Mouse (Mus musculus) ES-Bruce4 (cell line): Measurements from ENCODE around the gene Plcd1. TPM values are rescaled to one million over a fixed set of nuclear protein-coding genes. Genes with fewer than 3 reads are reported as not detected.

ENCODE experiments used
- H3K27ac ChIP-seq: 2 replicates; pipeline ENCODE4 v1.5.1; 2012; ENCODE audit warnings: low read length, inconsistent platforms; ENCODE audit not compliant: insufficient read depth
- H3K27me3 ChIP-seq: 2 replicates; pipeline ENCODE4 v1.6.1; 2012; ENCODE audit warnings: mild to moderate bottlenecking, low read length, inconsistent platforms; ENCODE audit not compliant: control insufficient read depth, poor library complexity, insufficient read depth, severe bottlenecking
- H3K36me3 ChIP-seq: 2 replicates; pipeline ENCODE4 v1.6.1; 2012; ENCODE audit warnings: inconsistent platforms, mild to moderate bottlenecking, low read length, moderate library complexity; ENCODE audit not compliant: control insufficient read depth, poor library complexity, insufficient read depth, severe bottlenecking
- H3K4me1 ChIP-seq: one replicate; pipeline ENCODE4 v1.8.1; 2011; ENCODE audit warnings: low read length; ENCODE audit not compliant: control insufficient read depth, insufficient read depth
- H3K4me3 ChIP-seq: 2 replicates; pipeline ENCODE4 v1.5.1; 2011; ENCODE audit warnings: low read depth, mild to moderate bottlenecking, low read length
- H3K9ac ChIP-seq: 2 replicates; pipeline ENCODE4 v1.6.1; 2012; ENCODE audit warnings: low read depth, mild to moderate bottlenecking, inconsistent platforms; ENCODE audit not compliant: poor library complexity, severe bottlenecking
- H3K9me3 ChIP-seq: replicated peaks from 2 replicates; pipeline ENCODE4 v1.6.1; 2012; ENCODE audit warnings: mild to moderate bottlenecking, low read length, inconsistent platforms; ENCODE audit not compliant: control insufficient read depth, poor library complexity, insufficient read depth, severe bottlenecking
- CTCF ChIP-seq: IDR thresholded peaks from one replicate; pipeline ENCODE4 v1.8.1; 2011; ENCODE audit warnings: low read depth, low read length
- EP300 ChIP-seq: IDR thresholded peaks from 2 replicates; pipeline ENCODE4 v1.6.1; 2011; ENCODE audit warnings: low read depth, low read length; ENCODE audit not compliant: insufficient read depth
- POLR2A ChIP-seq: IDR thresholded peaks from one replicate; pipeline ENCODE4 v1.8.1; 2011; ENCODE audit warnings: low read length; ENCODE audit not compliant: insufficient read depth
- polyA plus RNA-seq: library from polyadenylated mRNA; stranded (reverse); fragments of >200 nt; gene quantifications from 2 replicates; pipeline ENCODE4 v1.2.4, GENCODE M21; 2011; ENCODE audit warnings: low read depth; ENCODE audit not compliant: missing spikeins, insufficient read depth, insufficient read length

Gene Plcd1
- 22.0 and 23.2 TPM in 2 replicates for polyA plus RNA-seq

GRCm38 (mm10) chr9:119093419-119094295, at the start of gene Plcd1:
Gene Plcd1, minus strand, starts transcription at chr9:119093502.
- TF ChIP-seq POLR2A (no peak), EP300 (no peak)
- no peaks in the 10 kb centered on the region for H3K9me3 ChIP-seq
- peak within 1 kb of the TSS; percentile 40 for H3K9ac ChIP-seq
- no peaks in the 10 kb centered on the region for H3K27me3 ChIP-seq
- H3K4me1 ChIP-seq: peaks cover 16% of the 10 kb centered on the region
- no peaks in the 10 kb centered on the region for H3K36me3 ChIP-seq
- H3K4me3 ChIP-seq: peak within 1 kb of the TSS; percentile 64
- H3K27ac ChIP-seq: no peak within 1 kb of the TSS

- no peak for TF ChIP-seq CTCF
- no peak for TF ChIP-seq EP300
- TF ChIP-seq POLR2A: no peak
Measured at GRCm38 (mm10) chr9:119142066-119142465, 48.8 kb upstream of the Plcd1 start.

GRCm38 (mm10) chr9:119138836-119139235, 45.5 kb upstream of the Plcd1 start:
- no peaks in the 10 kb centered on the region for H3K27me3 ChIP-seq
- H3K9ac ChIP-seq: no peak overlapping the region
- no peaks in the 10 kb centered on the region for H3K9me3 ChIP-seq
- H3K27ac ChIP-seq: no peak overlapping the region
- TF ChIP-seq EP300 (no peak), CTCF (no peak), POLR2A (no peak)
- no peaks in the 10 kb centered on the region for H3K4me1 ChIP-seq
- H3K4me3 ChIP-seq: no peak overlapping the region
- H3K36me3 ChIP-seq: no peaks in the 10 kb centered on the region

More at GRCm38 (mm10) chr9:119142066-119142465, 48.8 kb upstream of the Plcd1 start:
- H3K27me3 ChIP-seq: no peaks in the 10 kb centered on the region
- H3K4me1 ChIP-seq: no peaks in the 10 kb centered on the region
- H3K36me3 ChIP-seq: no peaks in the 10 kb centered on the region
- no peaks in the 10 kb centered on the region for H3K9me3 ChIP-seq
- no peak overlapping the region for H3K27ac ChIP-seq
- H3K9ac ChIP-seq: no peak overlapping the region
- H3K4me3 ChIP-seq: no peak overlapping the region

GRCm38 (mm10) chr9:119130692-119131091, 37.4 kb upstream of the Plcd1 start:
- Histone ChIP-seq H3K4me1 (no peaks in the 10 kb centered on the region), H3K36me3 (no peaks in the 10 kb centered on the region), H3K4me3 (no peak overlapping the region), H3K27me3 (no peaks in the 10 kb centered on the region), H3K9ac (no peak overlapping the region), H3K9me3 (no peaks in the 10 kb centered on the region), H3K27ac (no peak overlapping the region)
- no peak for TF ChIP-seq EP300
- no peak for TF ChIP-seq POLR2A
- no peak for TF ChIP-seq CTCF

- no peaks in the 10 kb centered on the region for H3K4me1 ChIP-seq
- TF ChIP-seq EP300: no peak
- TF ChIP-seq CTCF: no peak
- TF ChIP-seq POLR2A: no peak
- H3K27ac ChIP-seq: no peak overlapping the region
- no peak overlapping the region for H3K4me3 ChIP-seq
- no peaks in the 10 kb centered on the region for H3K27me3 ChIP-seq
- no peaks in the 10 kb centered on the region for H3K36me3 ChIP-seq
- H3K9ac ChIP-seq: no peak overlapping the region
- H3K9me3 ChIP-seq: no peaks in the 10 kb centered on the region
Measured at GRCm38 (mm10) chr9:119128436-119129181, 35.3 kb upstream of the Plcd1 start.
